Mouse (Mus musculus): Measurements from ENCODE around the gene Gstp1.

Gstp1 gene

GRCm38 (mm10) chr19:4000119-4000900 lies 37.5 kb downstream of the Gstp1 start, which contains the start of the genes Nudt8 and Gm49405:
Nudt8 (plus strand) TSS chr19:4000580.
Gm49405 (plus strand) TSS chr19:4000626.
- DNase-seq: peak; percentile 95 to 98

GRCm38 (mm10) chr19:3999121-3999730 lies 38.6 kb downstream of the Gstp1 start:
- no peak for DNase-seq

GRCm38 (mm10) chr19:3998335-3998734 lies 39.5 kb downstream of the Gstp1 start:
- DNase-seq: no peak

GRCm38 (mm10) chr19:3997231-3997630 lies 40.6 kb downstream of the Gstp1 start:
- peak in 1 of 2 experiments; percentile 48 for DNase-seq

- no peak for DNase-seq
Measured at GRCm38 (mm10) chr19:3996747-3997146, 41.0 kb downstream of the Gstp1 start.

- no peak for DNase-seq
Measured at GRCm38 (mm10) chr19:3996106-3996505, 41.7 kb downstream of the Gstp1 start.

- DNase-seq: no peak
Measured at GRCm38 (mm10) chr19:3995505-3995904, 42.3 kb downstream of the Gstp1 start.

GRCm38 (mm10) chr19:3994932-3995331 lies 42.9 kb downstream of the Gstp1 start:
- DNase-seq: no peak

GRCm38 (mm10) chr19:3992416-3992815 lies 45.4 kb downstream of the Gstp1 start, which contains the start of gene Tbx10:
Tbx10 (plus strand) TSS chr19:3992752.
- DNase-seq: no peak

- no peak for DNase-seq
Measured at GRCm38 (mm10) chr19:3991966-3992365, 45.8 kb downstream of the Gstp1 start.

- no peak for DNase-seq
Measured at GRCm38 (mm10) chr19:3991562-3991961, 46.2 kb downstream of the Gstp1 start.

GRCm38 (mm10) chr19:3990804-3991203 lies 47.0 kb downstream of the Gstp1 start:
- DNase-seq: no peak

- no peak for DNase-seq
Measured at GRCm38 (mm10) chr19:3988750-3989149, 49.0 kb downstream of the Gstp1 start.

- DNase-seq: no peak
Measured at GRCm38 (mm10) chr19:3988066-3988465, 49.7 kb downstream of the Gstp1 start.

- DNase-seq: peak; percentile 93 to 96
Measured at GRCm38 (mm10) chr19:3986334-3986733, 51.5 kb downstream of the Gstp1 start, which contains the start of gene Acy3. Acy3 (plus strand) TSS chr19:3986570.
